Mouse (Mus musculus) small intestine, adult 2 months (tissue): Measurements from ENCODE around the gene Vps37d.

Experiments
- CTCF ChIP-seq: fragments of 200-500 bp; IDR thresholded peaks from 2 replicates; pipeline ENCODE4 v1.5.1; 2012; ENCODE audit warnings: low read depth, mild to moderate bottlenecking, control low read depth, inconsistent platforms, low read length, moderate library complexity, mixed read lengths; ENCODE audit not compliant: insufficient replicate concordance, insufficient read length; ENCODE audit errors: extremely low read depth
- POLR2A ChIP-seq: fragments of 200-500 bp; IDR thresholded peaks from 2 replicates; pipeline ENCODE4 v1.6.1; 2012; ENCODE audit warnings: low read depth, mild to moderate bottlenecking, control low read depth, inconsistent platforms, low read length, moderate library complexity

DNA sequence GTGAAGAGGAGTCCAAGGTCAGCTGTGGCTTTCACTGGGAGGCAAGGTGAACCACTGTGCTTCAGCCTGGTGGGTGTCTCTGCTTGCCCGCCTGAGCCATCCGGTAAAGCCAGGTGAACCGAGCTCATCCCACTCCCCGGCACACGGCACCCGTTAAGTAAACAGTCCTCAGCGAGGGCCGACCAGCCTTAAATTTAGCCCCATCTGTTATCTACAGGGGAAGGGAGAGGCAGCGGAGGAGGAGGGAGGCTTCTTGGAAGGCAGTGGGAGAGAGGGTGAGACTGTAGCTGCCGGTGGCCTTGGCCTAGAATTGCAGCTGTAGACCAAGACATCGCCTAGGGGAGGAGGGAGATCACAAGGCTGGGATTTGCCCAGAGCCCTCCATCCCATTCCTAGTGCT, 37.3 kb downstream of the Vps37d start:
- no peak for TF ChIP-seq CTCF
- no peak for TF ChIP-seq POLR2A
